Mouse (Mus musculus): ENCODE measurements around the gene Tspan3. TPM values are rescaled to one million over a fixed set of nuclear protein-coding genes. Genes with fewer than 3 reads are reported as not detected.

The Tspan3 gene
- polyA plus RNA-seq, 1 experiment from 2014 or later = 592 TPM

DNA sequence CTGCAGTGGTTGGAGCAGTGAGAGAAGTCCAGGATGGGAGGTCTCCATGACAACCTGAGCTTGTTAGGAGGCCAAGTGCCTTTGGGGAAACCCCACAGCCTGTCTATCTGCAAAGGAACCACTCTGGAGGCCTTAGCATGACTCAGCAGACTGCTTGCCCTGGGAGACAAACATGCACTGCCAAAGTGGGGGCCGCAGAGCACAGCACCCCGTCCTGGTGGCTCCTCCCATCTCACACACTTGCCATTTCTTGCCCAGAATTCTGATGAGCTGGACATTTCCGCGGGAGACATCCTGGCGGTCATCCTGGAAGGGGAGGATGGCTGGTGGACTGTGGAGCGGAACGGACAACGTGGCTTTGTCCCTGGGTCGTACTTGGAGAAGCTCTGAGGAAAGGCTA lies 36.9 kb downstream of the Tspan3 start:
- no peak overlapping the region for H3K4me2 ChIP-seq (replicated peaks)
- no peaks in the 10 kb centered on the region for H3K9me3 ChIP-seq
- H3K36me3 ChIP-seq = peaks cover 69% of the 10 kb centered on the region
- peaks cover 8% of the 10 kb centered on the region for H3K4me1 ChIP-seq (replicated peaks)
- no peaks in the 10 kb centered on the region for H3K27me3 ChIP-seq
- H3K4me3 ChIP-seq (replicated peaks) = no peak overlapping the region
- 84% methylated on average over 9 of the region's 9 CpGs for WGBS
- no peak for ATAC-seq
- no peak overlapping the region for H3K27ac ChIP-seq
- H3K9ac ChIP-seq (replicated peaks) = no peak overlapping the region

DNA sequence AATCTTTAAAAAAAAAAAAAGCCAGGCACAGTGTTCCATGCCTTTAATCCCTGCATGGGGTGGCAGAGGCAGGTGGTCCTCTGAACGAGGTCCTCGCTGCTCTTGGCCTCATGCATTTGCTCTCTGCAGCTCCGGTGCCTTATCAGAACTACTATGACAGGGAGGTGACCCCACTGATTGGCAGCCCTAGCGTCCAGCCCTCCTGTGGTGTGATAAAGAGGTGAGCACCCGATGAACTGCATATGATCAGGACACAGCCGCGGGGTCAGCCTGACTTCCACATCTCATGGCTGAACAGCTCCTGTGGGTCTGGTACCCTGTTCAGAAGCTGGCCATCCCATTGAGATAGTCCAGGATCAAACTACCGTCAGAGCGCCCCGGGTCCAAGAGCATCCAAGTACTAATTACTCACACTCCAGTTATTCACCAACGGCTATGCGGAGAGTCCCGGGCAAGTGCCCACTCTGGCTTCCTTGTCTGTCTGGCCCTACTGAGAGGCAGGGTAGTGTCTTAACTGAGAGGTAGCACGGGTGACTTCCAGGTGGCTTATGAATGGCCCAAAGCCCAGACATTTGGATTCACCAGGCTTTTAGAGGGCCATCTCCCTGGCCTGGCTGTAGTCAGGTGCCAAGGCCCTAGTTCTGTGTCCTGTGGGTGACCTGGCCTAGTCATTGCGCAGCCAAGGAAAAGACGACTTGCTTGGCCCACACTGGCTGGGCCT lies 38.7 kb downstream of the Tspan3 start:
- H3K4me1 ChIP-seq (replicated peaks) = peaks cover 12% of the 10 kb centered on the region
- H3K27me3 ChIP-seq = no peaks in the 10 kb centered on the region
- H3K4me2 ChIP-seq (replicated peaks) = no peak overlapping the region
- no peak overlapping the region for H3K9ac ChIP-seq (replicated peaks)
- H3K4me3 ChIP-seq (replicated peaks) = no peak overlapping the region
- WGBS = 90% methylated on average over 16 of the region's 16 CpGs
- no peaks in the 10 kb centered on the region for H3K9me3 ChIP-seq
- ATAC-seq = no peak
- H3K27ac ChIP-seq = no peak overlapping the region
- peaks cover 52% of the 10 kb centered on the region for H3K36me3 ChIP-seq

DNA sequence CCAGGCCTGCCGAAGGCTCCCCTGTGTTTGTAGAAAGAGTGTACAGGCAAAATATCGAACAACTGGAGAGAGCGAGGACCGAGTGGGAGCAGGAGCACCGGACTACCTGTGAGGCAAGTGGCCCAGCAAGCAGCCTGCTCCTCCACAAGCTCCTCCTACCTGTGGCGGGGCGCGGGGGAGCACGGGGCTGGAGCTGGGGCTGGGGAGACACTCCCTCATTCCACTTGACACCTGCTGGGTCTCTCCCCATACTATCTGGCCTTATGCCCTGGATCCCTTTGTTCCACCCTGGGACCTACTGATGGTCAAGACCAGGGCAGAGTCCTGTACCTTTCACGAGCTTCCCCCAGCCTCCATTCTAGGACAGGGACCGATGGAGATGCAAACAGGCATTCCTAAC lies 40.7 kb downstream of the Tspan3 start:
- Histone ChIP-seq H3K4me1 (replicated peaks) (peaks cover 12% of the 10 kb centered on the region), H3K9me3 (no peaks in the 10 kb centered on the region), H3K36me3 (peaks cover 32% of the 10 kb centered on the region), H3K9ac (replicated peaks) (no peak overlapping the region; the same call in 1 of the 2 replicates), H3K27me3 (no peaks in the 10 kb centered on the region), H3K4me3 (replicated peaks) (no peak overlapping the region), H3K27ac (no peak overlapping the region), H3K4me2 (replicated peaks) (no peak overlapping the region)
- ATAC-seq = no peak
- WGBS = 32% methylated on average over 11 of the region's 11 CpGs

GRCm38 (mm10) chr9:56123613-56124012 lies 41.7 kb downstream of the Tspan3 start:
- no peak overlapping the region for H3K27ac ChIP-seq
- no peak overlapping the region for H3K4me2 ChIP-seq (replicated peaks)
- ATAC-seq = no peak
- H3K36me3 ChIP-seq = peaks cover 23% of the 10 kb centered on the region
- WGBS = 82% methylated on average over 7 of the region's 7 CpGs
- H3K4me1 ChIP-seq (replicated peaks) = peaks cover 19% of the 10 kb centered on the region
- no peak overlapping the region for H3K4me3 ChIP-seq (replicated peaks)
- no peaks in the 10 kb centered on the region for H3K9me3 ChIP-seq
- 0 out of 2 replicates have a peak overlapping the region, but pooled peaks have one; percentile 4 for H3K9ac ChIP-seq (replicated peaks)
- H3K27me3 ChIP-seq = no peaks in the 10 kb centered on the region

- Histone ChIP-seq H3K9ac (replicated peaks) (no peak overlapping the region), H3K9me3 (no peaks in the 10 kb centered on the region), H3K27me3 (no peaks in the 10 kb centered on the region), H3K4me1 (replicated peaks) (peaks cover 20% of the 10 kb centered on the region), H3K4me3 (replicated peaks) (no peak overlapping the region), H3K27ac (no peak overlapping the region), H3K36me3 (peaks cover 16% of the 10 kb centered on the region), H3K4me2 (replicated peaks) (no peak overlapping the region)
- no peak for ATAC-seq
- 67% methylated on average over 8 of the region's 8 CpGs for WGBS
Measured at GRCm38 (mm10) chr9:56122973-56123372, 42.3 kb downstream of the Tspan3 start.

DNA sequence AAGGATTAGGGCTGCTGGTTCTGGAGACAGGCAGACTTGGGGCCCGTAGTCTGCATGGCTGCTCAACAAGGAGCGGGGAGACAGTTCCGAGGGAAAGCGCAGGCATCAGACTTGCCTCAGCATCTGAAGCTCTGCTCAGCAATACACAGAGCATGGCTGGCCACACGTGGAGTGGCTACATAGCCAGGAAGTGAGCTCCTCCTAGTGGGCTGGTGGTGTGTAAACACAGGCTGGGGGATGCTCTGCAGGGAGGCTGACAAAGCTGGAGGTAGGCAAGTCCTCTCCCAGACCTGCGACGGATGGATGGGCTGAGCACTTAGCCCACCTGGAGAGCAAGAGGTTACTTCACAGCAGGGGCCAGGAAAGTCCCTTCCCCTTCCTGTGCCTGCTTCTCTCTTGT lies 44.2 kb downstream of the Tspan3 start:
- Histone ChIP-seq H3K27ac (no peak overlapping the region), H3K27me3 (no peaks in the 10 kb centered on the region), H3K4me3 (replicated peaks) (no peak overlapping the region), H3K36me3 (no peaks in the 10 kb centered on the region), H3K4me1 (replicated peaks) (peaks cover 20% of the 10 kb centered on the region), H3K9ac (replicated peaks) (no peak overlapping the region), H3K9me3 (no peaks in the 10 kb centered on the region), H3K4me2 (replicated peaks) (no peak overlapping the region)
- 0 out of 2 replicates have a peak, but pooled peaks have one; percentile 15 for ATAC-seq
- WGBS = 27% methylated on average over 7 of the region's 7 CpGs

DNA sequence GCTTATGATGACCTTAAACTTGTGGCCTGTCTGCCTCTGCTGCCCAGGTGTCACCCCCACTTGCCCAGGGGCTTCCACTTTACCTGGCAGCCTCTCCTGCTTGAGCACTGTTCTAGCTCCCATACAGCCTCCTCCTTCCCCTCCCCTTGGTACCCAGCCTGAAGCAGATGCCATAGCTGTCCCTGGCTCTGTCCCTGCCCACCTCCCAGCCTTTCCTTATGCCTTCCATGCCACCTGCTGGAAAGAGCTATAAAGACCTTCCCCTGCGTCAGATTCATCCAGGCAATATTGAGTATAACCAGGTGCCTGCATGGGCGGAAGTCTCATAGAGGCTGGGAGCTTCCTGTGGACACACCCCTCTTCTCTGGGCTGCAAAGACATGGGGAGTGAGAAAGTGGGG lies 45.6 kb downstream of the Tspan3 start:
- H3K4me2 ChIP-seq (replicated peaks) = no peak overlapping the region
- peaks cover 15% of the 10 kb centered on the region for H3K4me1 ChIP-seq (replicated peaks)
- no peaks in the 10 kb centered on the region for H3K27me3 ChIP-seq
- no peaks in the 10 kb centered on the region for H3K36me3 ChIP-seq
- H3K4me3 ChIP-seq (replicated peaks) = no peak overlapping the region
- H3K27ac ChIP-seq = no peak overlapping the region
- ATAC-seq = no peak
- H3K9ac ChIP-seq (replicated peaks) = no peak overlapping the region
- H3K9me3 ChIP-seq = no peaks in the 10 kb centered on the region
- WGBS = 61% methylated on average over 2 of the region's 2 CpGs

GRCm38 (mm10) chr9:56118582-56118981 lies 46.7 kb downstream of the Tspan3 start:
- H3K27me3 ChIP-seq = no peaks in the 10 kb centered on the region
- peak overlapping the region; percentile 36 for H3K4me3 ChIP-seq (replicated peaks)
- peak overlapping the region; percentile 47; the same call in 1 of the 2 replicates for H3K9ac ChIP-seq (replicated peaks)
- 4% methylated on average over 14 of the region's 14 CpGs for WGBS
- no peaks in the 10 kb centered on the region for H3K9me3 ChIP-seq
- peaks cover 12% of the 10 kb centered on the region for H3K4me1 ChIP-seq (replicated peaks)
- peak; percentile 71 for ATAC-seq
- H3K27ac ChIP-seq = no peak overlapping the region
- H3K4me2 ChIP-seq (replicated peaks) = peak overlapping the region; percentile 68
- no peaks in the 10 kb centered on the region for H3K36me3 ChIP-seq

DNA sequence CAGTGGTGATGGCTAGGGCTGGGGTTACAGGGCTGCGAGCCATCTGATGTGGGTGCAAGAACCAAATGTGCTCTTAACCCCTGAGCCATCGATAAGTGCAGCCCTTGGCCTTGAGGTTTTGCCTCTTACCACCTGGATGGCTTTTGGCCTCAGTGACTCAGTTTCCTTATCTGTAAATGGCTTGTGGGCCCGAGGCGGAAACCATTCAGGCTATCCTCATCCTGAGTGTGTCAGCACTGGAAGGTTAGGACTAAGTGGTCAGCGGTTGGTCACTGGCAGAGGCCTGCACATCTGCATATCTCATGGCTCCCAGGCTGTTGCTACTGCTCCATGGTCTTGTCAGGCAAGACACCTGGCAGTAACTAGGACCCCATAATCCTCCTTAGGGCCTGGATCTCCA lies 47.2 kb downstream of the Tspan3 start:
- no peak overlapping the region for H3K27ac ChIP-seq
- H3K27me3 ChIP-seq = no peaks in the 10 kb centered on the region
- ATAC-seq = no peak
- H3K4me2 ChIP-seq (replicated peaks) = no peak overlapping the region
- no peaks in the 10 kb centered on the region for H3K9me3 ChIP-seq
- H3K4me1 ChIP-seq (replicated peaks) = peaks cover 12% of the 10 kb centered on the region
- H3K9ac ChIP-seq (replicated peaks) = no peak overlapping the region
- 84% methylated on average over 5 of the region's 5 CpGs for WGBS
- H3K4me3 ChIP-seq (replicated peaks) = no peak overlapping the region
- H3K36me3 ChIP-seq = no peaks in the 10 kb centered on the region

- no peaks in the 10 kb centered on the region for H3K36me3 ChIP-seq
- H3K27ac ChIP-seq = no peak overlapping the region
- no peaks in the 10 kb centered on the region for H3K9me3 ChIP-seq
- no peak overlapping the region for H3K4me2 ChIP-seq (replicated peaks)
- no peaks in the 10 kb centered on the region for H3K4me1 ChIP-seq (replicated peaks)
- no peaks in the 10 kb centered on the region for H3K27me3 ChIP-seq
- no peak for ATAC-seq
- 87% methylated on average over 5 of the region's 5 CpGs for WGBS
- H3K4me3 ChIP-seq (replicated peaks) = no peak overlapping the region
- H3K9ac ChIP-seq (replicated peaks) = no peak overlapping the region
Measured at GRCm38 (mm10) chr9:56108174-56108573, 57.1 kb downstream of the Tspan3 start.

GRCm38 (mm10) chr9:56107527-56107926 lies 57.8 kb downstream of the Tspan3 start:
- Histone ChIP-seq H3K9me3 (no peaks in the 10 kb centered on the region), H3K27ac (no peak overlapping the region), H3K27me3 (no peaks in the 10 kb centered on the region), H3K4me2 (replicated peaks) (no peak overlapping the region), H3K4me1 (replicated peaks) (no peaks in the 10 kb centered on the region), H3K36me3 (no peaks in the 10 kb centered on the region), H3K4me3 (replicated peaks) (no peak overlapping the region), H3K9ac (replicated peaks) (no peak overlapping the region)
- WGBS = 76% methylated on average over 6 of the region's 6 CpGs
- ATAC-seq = no peak

DNA sequence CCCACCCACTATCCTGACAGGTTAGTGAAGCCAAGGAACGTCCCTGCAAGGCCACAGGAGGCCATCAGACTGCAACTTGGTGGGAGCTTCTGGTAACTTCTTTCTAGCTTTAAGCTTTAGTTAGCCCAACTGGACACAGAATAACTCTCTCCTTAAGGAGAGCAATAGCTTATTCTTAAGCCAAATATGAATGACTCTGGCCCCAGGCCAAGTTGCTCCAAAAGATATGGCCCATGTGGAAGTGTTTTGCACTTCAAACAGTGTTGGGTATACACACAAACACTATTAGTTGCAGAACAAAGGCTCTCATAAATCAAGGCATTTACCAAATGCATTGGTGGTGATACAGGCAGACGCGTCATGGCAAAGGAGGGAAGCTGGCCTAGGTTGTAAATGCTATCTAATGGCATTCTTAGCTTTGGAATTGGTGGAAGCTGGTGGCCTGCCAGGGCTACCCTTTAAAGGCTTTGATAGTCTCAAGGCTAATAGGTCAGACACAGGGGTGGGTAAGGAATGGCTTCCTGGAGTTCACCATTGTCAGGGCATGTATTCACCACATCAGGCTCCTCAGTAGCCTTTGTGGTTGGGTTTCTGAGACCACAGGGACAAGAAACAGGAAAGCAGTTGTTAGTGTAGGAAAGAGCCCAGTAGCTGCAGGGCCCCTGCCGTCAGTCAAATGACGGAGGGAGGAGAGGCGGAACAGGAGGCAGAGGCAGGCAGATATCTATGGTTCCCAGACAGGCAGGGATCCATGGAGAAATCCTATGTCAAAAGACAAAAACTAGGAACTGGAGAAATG lies 58.8 kb downstream of the Tspan3 start:
- Histone ChIP-seq H3K27ac (no peak overlapping the region), H3K4me3 (replicated peaks) (no peak overlapping the region), H3K36me3 (no peaks in the 10 kb centered on the region), H3K9me3 (no peaks in the 10 kb centered on the region), H3K9ac (replicated peaks) (no peak overlapping the region), H3K4me2 (replicated peaks) (no peak overlapping the region), H3K4me1 (replicated peaks) (no peaks in the 10 kb centered on the region), H3K27me3 (no peaks in the 10 kb centered on the region)
- ATAC-seq = no peak
- WGBS = 67% methylated on average over 6 of the region's 6 CpGs
